Mouse (Mus musculus) inflammation-experienced regulatory T-cells, adult 16 weeks (primary cell): ENCODE data around the gene Id3. TPM values are rescaled to one million over a fixed set of nuclear protein-coding genes. Genes with fewer than 3 reads are reported as not detected.

Experiments
- polyA plus RNA-seq: library from polyadenylated mRNA; unstranded; fragments of 100-300 nt; shearing (Covaris generic); gene quantifications from one replicate; pipeline ENCODE4 v1.2.1, GENCODE M21; 2017

The Id3 gene
- 265 TPM for polyA plus RNA-seq

GRCm38 (mm10) chr4:136143193-136143976, at the start of gene Id3:
Id3 (plus strand) TSS chr4:136143497.

GRCm38 (mm10) chr4:136172011-136172541, 28.8 kb downstream of the Id3 start, which contains the start of gene E2f2:
E2f2 (plus strand) TSS chr4:136172394.

Other genes with a start within 250 kb of the Id3 start
- gene Cnr2, start 248.1 kb upstream of the Id3 start, polyA plus RNA-seq = 23.3 TPM
- gene Fuca1, start 222.8 kb upstream of the Id3 start, polyA plus RNA-seq = 124 TPM
- 89.1 TPM for gene Hmgcl, start 197.0 kb upstream of the Id3 start, polyA plus RNA-seq
- 30.6 TPM for gene Gale, start 179.8 kb upstream of the Id3 start, polyA plus RNA-seq
- gene Lypla2, start 170.9 kb upstream of the Id3 start, polyA plus RNA-seq = 370 TPM
- 10.0 TPM for gene Pithd1, start 156.2 kb upstream of the Id3 start, polyA plus RNA-seq
- gene Eloa, start 121.7 kb upstream of the Id3 start, polyA plus RNA-seq = 77.0 TPM
- gene Rpl11, start 90.1 kb upstream of the Id3 start, polyA plus RNA-seq = 301 TPM
- 17.4 TPM for gene E2f2, start 28.9 kb downstream of the Id3 start, polyA plus RNA-seq
- gene Asap3, start 62.9 kb downstream of the Id3 start, polyA plus RNA-seq = 0.32 TPM
- gene Tcea3, start 104.2 kb downstream of the Id3 start, polyA plus RNA-seq = 0.85 TPM
- 20.4 TPM for gene Zfp46, start 141.2 kb downstream of the Id3 start, polyA plus RNA-seq
- gene Hnrnpr, start 167.4 kb downstream of the Id3 start, polyA plus RNA-seq = 141 TPM